Mouse (Mus musculus) lung, postnatal 0 days (tissue): ENCODE measurements around the gene Slc4a10.

Experiments used
- CTCF ChIP-seq: IDR thresholded peaks from 2 replicates; pipeline ENCODE4 v1.5.1; 2016; ENCODE audit warnings: antibody characterized with exemption, mild to moderate bottlenecking
- EP300 ChIP-seq: IDR thresholded peaks from 2 replicates; pipeline ENCODE4 v1.6.1; 2016; ENCODE audit warnings: antibody characterized with exemption, mild to moderate bottlenecking, control low read depth

DNA sequence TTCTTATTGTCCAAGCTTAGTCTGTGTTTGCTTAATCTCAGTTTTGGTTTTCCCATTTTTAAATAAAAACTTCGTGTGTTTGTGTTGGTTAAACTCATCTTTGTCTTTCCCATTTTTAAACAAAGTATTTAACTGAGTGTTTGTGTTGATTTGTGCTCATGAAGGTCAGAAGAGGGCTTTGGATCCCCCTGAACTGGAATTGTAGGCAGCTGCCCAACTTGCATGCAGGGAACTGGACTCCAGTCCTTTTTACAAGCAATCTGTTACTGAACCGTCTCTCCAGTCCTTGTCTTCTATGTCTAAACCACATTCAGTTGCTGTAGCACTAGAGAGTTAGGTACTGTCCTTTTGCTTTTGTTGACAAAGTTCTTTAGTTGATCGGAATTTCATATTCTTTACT is 41.3 kb downstream of the Slc4a10 start:
- no peak for TF ChIP-seq CTCF
- no peak for TF ChIP-seq EP300
